Mouse (Mus musculus) lung, adult 18-20 months (tissue): ENCODE results near the gene Lrp1.

Experiments used
- DNase-seq, 2 experiments: peaks; one replicate each; pipeline ENCODE4 v3.0.0; 2022; ENCODE audit warnings: mixed read lengths in 2 of 2

The Lrp1 gene

GRCm38 (mm10) chr10:127519041-127519701 is 101.8 kb downstream of the Lrp1 start:
- DNase-seq: no peak

- no peak for DNase-seq
Observed at GRCm38 (mm10) chr10:127517941-127518340, 103.0 kb downstream of the Lrp1 start.

DNA sequence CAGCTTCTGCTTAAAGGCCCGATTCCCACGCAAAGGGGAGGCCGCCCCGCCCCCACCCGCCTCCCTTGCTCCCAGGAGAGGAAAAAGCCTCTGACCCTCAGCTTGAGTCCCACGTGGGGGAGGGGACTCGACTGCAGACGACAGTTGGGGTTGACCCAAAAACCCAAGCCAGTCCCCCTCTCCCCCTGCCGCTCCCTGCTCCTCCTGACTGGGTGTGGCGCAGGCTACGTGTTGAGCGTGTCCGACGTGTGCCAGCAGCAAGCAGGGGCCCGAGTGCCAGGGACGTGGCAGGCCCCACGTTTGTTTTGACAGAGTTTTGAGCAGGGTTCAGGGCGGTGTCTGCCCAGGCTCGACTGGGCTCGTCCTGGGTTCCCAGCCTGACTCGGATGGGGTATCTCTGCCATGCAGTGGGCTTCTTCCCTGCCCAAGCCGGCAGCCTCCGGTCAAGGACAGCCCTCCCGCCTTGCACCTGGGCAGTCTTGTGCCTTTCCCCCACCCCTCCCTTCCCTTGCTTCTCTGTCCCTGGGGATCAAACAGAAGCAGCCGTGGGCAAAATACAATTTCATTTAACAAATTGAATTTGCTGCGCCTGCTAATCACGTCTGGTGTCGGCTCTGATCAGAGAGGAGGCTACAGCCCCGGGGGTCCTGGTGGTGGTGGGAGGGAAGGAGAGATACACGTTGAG is 104.2 kb downstream of the Lrp1 start:
- peak in 1 of 2 experiments; percentile 36 for DNase-seq

GRCm38 (mm10) chr10:127515983-127516459 is 104.9 kb downstream of the Lrp1 start:
- no peak for DNase-seq

DNA sequence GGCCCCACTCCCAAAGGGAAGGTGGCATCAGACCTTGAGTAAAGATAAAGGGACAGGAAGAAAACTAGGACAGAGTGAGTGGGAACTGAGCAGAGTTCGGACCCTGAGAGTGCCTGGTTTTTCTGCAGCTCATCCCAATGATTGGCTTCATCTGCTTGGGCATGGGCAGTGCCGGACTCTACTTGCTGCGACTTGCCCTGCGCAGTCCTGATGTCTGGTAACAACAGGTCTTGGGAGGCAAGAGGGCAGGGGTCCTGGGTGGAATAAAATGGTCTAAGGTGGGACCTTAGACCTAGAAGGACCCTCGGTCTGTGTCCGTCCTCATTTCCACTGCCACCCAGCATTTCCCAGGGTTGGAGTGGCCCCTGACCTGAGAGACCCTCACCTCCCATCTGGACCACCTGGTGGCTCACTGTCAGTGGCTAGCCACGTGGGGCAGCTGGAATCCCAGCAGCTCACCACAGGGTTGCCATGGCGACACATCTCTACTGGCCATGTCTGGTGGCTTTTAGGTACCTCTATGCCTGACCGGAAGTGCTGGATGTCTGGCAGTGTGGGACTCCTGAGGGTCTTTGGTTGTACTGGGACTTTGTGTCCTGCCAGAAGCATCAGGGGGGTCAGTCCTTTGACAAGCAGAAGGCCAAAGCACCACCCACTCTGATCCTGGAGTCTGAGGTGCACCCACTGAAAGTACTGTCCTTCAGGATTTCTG is 105.5 kb downstream of the Lrp1 start:
- DNase-seq: no peak

DNA sequence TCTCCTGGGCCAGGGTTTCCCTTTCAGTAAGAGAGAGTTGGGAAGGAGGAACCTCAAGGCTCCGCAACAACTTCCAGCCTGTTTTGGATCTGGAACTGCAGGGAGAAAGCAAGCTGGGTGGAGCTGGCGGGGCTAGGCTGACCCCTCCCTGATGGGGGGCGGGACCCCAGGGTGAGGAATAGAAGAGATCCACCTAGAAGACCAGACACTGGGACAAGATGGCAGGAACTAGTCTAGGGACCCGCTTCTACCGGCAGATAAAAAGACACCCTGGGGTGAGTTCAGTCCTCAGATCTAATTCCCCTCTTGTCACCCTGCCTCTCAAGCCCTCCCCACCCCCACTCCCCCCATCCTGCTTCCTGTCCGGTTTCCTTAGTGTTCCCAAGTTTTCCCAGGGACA is 106.2 kb downstream of the Lrp1 start, which contains the start of gene Ndufa4l2:
Ndufa4l2 (plus strand) TSS at position 204 of the 400 bp plus-strand sequence.
- DNase-seq: no peak

DNA sequence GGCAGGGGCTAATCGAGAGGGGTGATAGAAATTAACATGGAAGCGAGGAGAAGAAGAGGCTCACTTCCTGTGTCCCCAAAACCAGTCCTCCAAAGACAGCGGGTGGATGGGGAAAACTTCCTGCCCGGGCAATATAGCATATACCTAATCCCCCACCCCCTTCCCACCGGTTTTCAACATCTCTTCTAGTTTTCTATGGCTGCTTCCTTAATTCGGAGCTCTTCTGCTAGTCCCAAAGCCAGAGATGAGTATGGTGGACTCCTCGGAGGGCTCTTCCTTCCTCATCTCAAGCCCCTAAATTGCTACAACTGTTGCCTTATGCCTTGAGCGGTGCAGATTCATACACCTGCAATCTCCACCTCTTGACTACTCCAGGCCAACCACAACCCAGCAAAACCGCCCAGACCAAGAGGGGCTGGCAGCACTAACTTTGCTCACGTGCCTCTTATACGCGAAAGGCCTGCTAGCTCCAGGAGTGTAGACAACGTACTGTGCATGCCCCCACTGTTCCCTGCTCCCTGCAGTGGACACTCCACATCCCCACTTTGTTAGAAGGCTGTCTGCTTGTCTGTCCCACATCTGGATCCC is 106.7 kb downstream of the Lrp1 start:
- no peak for DNase-seq

DNA sequence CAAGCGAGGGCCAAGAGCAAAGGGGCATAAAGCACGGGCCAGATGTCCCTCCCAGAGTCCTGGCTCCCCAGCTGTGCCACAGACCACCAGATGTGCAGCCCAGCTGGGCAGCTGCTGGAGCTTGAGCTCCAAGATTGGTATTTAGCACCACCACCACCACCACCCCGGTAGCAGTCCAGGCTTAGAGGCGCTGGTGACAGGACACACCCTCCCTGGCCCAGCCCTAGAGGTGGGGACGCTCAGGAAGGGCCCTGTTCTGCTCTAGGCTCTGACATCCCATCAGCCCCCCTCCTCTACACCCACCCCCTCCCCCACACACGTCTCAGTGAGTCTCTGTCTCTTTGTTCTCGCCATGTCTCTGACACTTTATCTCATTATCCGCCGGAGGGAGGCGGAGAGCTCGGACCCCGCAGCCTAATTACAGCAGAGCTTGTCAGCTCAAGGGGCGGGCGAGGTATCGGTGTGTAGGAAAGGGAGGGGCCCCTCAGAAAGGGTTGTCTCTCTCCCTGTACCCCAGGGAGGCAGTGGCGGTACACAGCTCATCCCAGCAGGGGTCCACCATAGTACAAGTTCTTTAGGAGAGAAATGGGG is 107.4 kb downstream of the Lrp1 start:
- DNase-seq: no peak

GRCm38 (mm10) chr10:127512813-127513212 is 108.1 kb downstream of the Lrp1 start:
- peak; percentile 90 to 93 for DNase-seq

- DNase-seq: no peak
Observed at GRCm38 (mm10) chr10:127512307-127512666, 108.7 kb downstream of the Lrp1 start.

- peak; percentile 27 to 36 for DNase-seq
Observed at GRCm38 (mm10) chr10:127511634-127512306, 109.2 kb downstream of the Lrp1 start.

GRCm38 (mm10) chr10:127510895-127511617 is 109.9 kb downstream of the Lrp1 start:
- no peak for DNase-seq

DNA sequence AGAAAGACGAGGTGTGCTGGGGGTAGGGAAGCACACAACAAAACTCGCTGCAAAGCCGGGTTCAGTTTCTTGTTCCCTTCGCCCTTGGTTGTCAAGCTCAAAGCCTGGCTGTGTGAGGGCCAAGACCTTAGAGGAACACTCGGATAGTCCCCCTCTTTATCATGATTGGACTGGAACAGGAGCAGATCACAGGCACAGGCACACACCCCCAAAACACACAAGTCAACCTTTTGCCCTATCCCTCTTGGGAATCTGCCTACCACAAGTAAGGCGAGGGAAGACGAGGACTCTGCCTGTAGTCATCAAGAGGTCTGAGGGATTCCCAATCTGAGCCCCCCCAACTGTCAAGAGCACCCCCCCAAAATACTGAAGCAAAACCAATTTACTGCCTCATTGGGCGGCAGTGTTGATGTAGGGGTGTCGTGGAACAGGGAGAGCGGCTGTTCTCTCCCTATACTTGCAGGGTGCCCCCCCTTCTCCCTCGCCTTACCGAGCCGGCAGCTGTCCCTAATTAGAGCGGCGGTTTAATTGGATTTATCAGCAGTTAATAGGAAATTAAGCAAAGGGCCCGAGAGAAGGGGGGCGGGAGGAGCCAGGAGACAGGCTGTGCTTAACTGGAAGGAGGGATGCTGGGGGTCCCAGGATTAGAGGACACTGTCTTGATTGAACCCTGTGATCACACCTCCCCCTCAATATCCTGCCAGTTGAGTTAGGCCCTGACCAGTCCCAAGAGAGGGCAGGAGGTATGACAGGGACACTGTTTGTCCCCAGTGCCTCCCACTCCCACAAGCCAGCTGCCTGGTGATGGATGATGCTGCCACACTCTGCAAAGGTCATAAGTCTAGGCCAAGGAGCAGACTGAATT is 110.9 kb downstream of the Lrp1 start:
- DNase-seq: no peak

GRCm38 (mm10) chr10:127509051-127509836 is 111.7 kb downstream of the Lrp1 start:
- peak; percentile 76 to 81 for DNase-seq

- peak; percentile 73 to 78 for DNase-seq
Observed at GRCm38 (mm10) chr10:127508239-127508638, 112.7 kb downstream of the Lrp1 start.

DNA sequence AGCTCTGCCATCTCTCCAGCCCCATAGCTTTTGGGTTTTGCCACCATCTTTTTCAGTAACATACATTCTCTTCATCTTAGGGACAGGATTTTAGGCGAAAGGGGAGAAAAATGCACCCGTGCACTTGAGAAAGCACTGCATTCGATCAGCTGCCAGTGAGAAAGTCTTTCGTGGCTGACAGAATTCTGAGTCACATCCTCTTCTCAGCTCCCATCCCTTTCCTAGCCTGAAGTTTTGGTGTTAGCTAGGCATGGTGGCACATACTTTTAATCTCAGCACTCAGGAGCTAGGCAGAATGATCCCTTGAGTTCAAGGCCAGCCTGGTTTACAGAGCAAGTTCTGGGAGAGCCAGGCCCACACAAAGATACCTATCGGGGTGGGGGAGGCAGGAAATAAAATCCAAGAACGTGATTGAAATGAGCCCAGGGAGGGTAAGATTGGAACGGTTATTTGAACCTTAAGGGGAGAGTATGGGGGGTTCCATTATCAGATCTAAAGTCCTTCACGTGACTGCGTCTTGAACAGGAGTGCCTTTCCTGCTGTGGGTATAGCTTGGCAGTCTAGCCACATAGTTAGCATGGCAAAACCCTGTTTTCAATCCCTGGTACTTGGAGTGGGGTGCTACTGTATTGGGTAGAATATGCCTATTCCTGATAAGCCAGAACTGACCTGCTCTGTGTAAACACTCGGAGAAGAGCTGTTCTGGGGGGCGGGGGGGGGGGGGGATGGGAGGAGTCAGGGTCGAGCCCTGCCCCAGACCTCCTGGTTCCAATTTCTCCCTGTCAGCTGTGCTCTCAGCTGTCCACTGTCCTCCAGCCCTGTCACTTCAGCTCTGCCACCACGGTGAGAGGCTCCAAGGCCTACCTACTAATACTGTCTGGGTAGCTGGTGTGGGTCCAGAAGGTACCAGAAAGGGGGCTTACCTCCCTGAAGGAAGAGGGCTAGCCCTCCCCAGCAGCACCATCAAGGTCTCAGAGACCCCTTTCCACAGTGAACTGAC is 119.8 kb downstream of the Lrp1 start, which contains the start of gene Stac3:
Stac3 (plus strand) TSS at position 793 of the 1,000 bp plus-strand sequence.
- DNase-seq: no peak

- no peak for DNase-seq
Observed at GRCm38 (mm10) chr10:127500042-127500441, 120.9 kb downstream of the Lrp1 start.

GRCm38 (mm10) chr10:127499516-127499915 is 121.4 kb downstream of the Lrp1 start:
- no peak for DNase-seq
